Mouse (Mus musculus): Measurements from ENCODE around the gene Pofut2. TPM values are rescaled to one million over a fixed set of nuclear protein-coding genes. Genes with fewer than 3 reads are reported as not detected.

The Pofut2 gene
- total and polyA plus RNA-seq, 3 experiments = 20.3 to 24.5 TPM; not detected in 1

DNA sequence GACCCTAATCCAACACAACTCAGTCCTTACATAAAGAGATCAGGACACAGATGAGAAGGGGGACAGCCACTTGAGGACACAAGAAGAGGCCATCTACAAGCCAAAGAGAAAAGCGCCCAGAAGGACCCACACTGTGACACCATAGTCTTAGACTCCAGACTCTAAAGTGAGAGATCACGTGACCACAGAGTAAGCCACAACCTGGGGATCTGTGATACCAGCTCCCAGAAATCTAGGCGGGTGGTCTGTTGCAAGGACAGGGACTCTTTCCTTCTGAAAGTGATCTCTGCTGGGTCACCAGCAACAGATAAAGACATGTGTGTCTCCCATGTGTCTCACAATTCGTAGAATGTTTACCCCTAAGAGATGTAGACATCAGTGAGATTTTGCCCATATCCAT is 34.6 kb upstream of the Pofut2 start:
- Histone ChIP-seq H3K9ac (ENCODE audit: control insufficient read depth, low read depth, low read length, poor library complexity, severe bottlenecking) (no peak overlapping the region), H3K36me3 (ENCODE audit: control insufficient read depth in 1 of 2, insufficient read depth in 2 of 2, low read length in 2 of 2) (peaks cover 0 to 58% of the 10 kb centered on the region in 2 experiments; a peak in 2 of 4 replicates), H3K79me2 (ENCODE audit: control insufficient read depth, insufficient read depth, low read length, poor library complexity) (peaks cover 28% of the 10 kb centered on the region), H3K4me3 (ENCODE audit: control insufficient read depth in 1 of 2, insufficient read depth in 1 of 2, low read depth in 2 of 2, low read length in 2 of 2) (no peak overlapping the region), H3K9me3 (replicated peaks; ENCODE audit: insufficient read depth, low read length) (no peaks in the 10 kb centered on the region), H3K4me1 (ENCODE audit: control insufficient read depth in 1 of 2, insufficient read depth in 2 of 2, low read length in 2 of 2) (peaks cover 19 to 80% of the 10 kb centered on the region in 2 experiments), H3K27me3 (ENCODE audit: control insufficient read depth in 1 of 2, insufficient read depth in 2 of 2, low read length in 2 of 2) (no peaks in the 10 kb centered on the region), H3K27ac (ENCODE audit: control insufficient read depth, low read depth, low read length) (peak overlapping the region; percentile 92)
- DNase-seq (ENCODE audit: low read depth, low spot score) = peak; percentile 57
- TF ChIP-seq RCOR1 (IDR thresholded peaks at IDR 0.05; ENCODE audit: low read depth, low read length) (no peak), MAZ (IDR thresholded peaks at IDR 0.05; ENCODE audit: low read depth, low read length) (no peak), CTCF (IDR thresholded peaks at IDR 0.05 in 2 of 3, conservative IDR thresholded peaks at IDR 0.05 in 1 of 3; ENCODE audit: control insufficient read depth in 1 of 3, insufficient read depth in 1 of 3, low read depth in 2 of 3, low read length in 3 of 3, poor library complexity in 1 of 3, severe bottlenecking in 1 of 3) (no peak), ZNF384 (IDR thresholded peaks at IDR 0.05; ENCODE audit: low read depth, low read length) (no peak), MAFK (IDR thresholded peaks at IDR 0.05; ENCODE audit: borderline replicate concordance, low read depth, low read length) (no peak), MXI1 (IDR thresholded peaks at IDR 0.05; ENCODE audit: low read depth, low read length) (no peak), POLR2AphosphoS2 (IDR thresholded peaks at IDR 0.05; ENCODE audit: low read length) (no peak), TBP (IDR thresholded peaks at IDR 0.05; ENCODE audit: low read depth, low read length) (no peak), MYB (IDR thresholded peaks at IDR 0.05; ENCODE audit: low read depth, low read length) (no peak), USF1 (IDR thresholded peaks at IDR 0.05; ENCODE audit: low read depth, low read length) (peak; percentile 90), USF2 (IDR thresholded peaks at IDR 0.05; ENCODE audit: borderline replicate concordance in 1 of 2, insufficient read depth in 1 of 2, low read depth in 1 of 2, low read length in 2 of 2) (peak in 1 of 2 experiments; percentile 31; a peak in 1 of 4 replicates), NRF1 (IDR thresholded peaks at IDR 0.05; ENCODE audit: insufficient read depth, low read depth, low read length, poor library complexity, severe bottlenecking) (no peak), ZC3H11A (IDR thresholded peaks at IDR 0.05; ENCODE audit: low read depth, low read length) (no peak), ZMIZ1 (IDR thresholded peaks at IDR 0.05; ENCODE audit: low read depth, low read length) (no peak), ETS1 (IDR thresholded peaks at IDR 0.05; ENCODE audit: low read depth, low read length) (no peak), E2F4 (IDR thresholded peaks at IDR 0.05; ENCODE audit: borderline replicate concordance, low read depth, low read length) (no peak), TAL1 (IDR thresholded peaks at IDR 0.05; ENCODE audit: low read length) (peak; percentile 76), BHLHE40 (IDR thresholded peaks at IDR 0.05; ENCODE audit: borderline replicate concordance, low read depth, low read length) (peak; percentile 58; the same call in 1 of the 2 replicates)

DNA sequence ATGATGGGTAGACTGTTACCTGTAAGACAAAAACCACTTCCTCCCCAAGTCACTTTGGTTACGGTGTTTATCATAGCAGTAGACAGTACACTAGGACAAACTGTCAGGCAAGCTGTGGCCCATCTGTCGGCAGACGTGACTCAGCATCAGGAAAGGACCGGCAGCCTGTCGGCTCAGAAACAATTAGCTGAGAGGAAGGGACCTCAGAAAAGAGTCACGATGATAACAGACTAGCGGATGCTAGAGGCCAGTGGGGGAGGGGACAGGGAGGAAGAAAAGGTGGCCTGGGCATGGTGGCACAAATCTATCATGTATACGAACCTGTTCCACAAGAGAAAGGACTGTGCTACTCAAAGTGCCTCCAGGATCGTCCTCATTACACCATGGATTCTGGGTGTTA is 33.6 kb upstream of the Pofut2 start:
- Histone ChIP-seq H3K27me3 (ENCODE audit: control insufficient read depth in 1 of 2, insufficient read depth in 2 of 2, low read length in 2 of 2) (no peaks in the 10 kb centered on the region), H3K9ac (ENCODE audit: control insufficient read depth, low read depth, low read length, poor library complexity, severe bottlenecking) (peak overlapping the region; percentile 53), H3K36me3 (ENCODE audit: control insufficient read depth in 1 of 2, insufficient read depth in 2 of 2, low read length in 2 of 2) (peaks cover 0 to 61% of the 10 kb centered on the region in 2 experiments; a peak in 2 of 4 replicates), H3K4me1 (ENCODE audit: control insufficient read depth in 1 of 2, insufficient read depth in 2 of 2, low read length in 2 of 2) (peaks cover 28 to 80% of the 10 kb centered on the region in 2 experiments), H3K4me3 (ENCODE audit: control insufficient read depth in 1 of 2, insufficient read depth in 1 of 2, low read depth in 2 of 2, low read length in 2 of 2) (peak overlapping the region; percentile 12 to 45; a peak in 3 of 4 replicates), H3K27ac (ENCODE audit: control insufficient read depth, low read depth, low read length) (peak overlapping the region; percentile 92), H3K9me3 (replicated peaks; ENCODE audit: insufficient read depth, low read length) (no peaks in the 10 kb centered on the region), H3K79me2 (ENCODE audit: control insufficient read depth, insufficient read depth, low read length, poor library complexity) (peaks cover 27% of the 10 kb centered on the region)
- DNase-seq (ENCODE audit: low read depth, low spot score) = peak; percentile 94
- TF ChIP-seq BHLHE40 (IDR thresholded peaks at IDR 0.05; ENCODE audit: borderline replicate concordance, low read depth, low read length) (no peak), RCOR1 (IDR thresholded peaks at IDR 0.05; ENCODE audit: low read depth, low read length) (no peak), CHD2 (IDR thresholded peaks at IDR 0.05; ENCODE audit: low read length) (no peak), UBTF (IDR thresholded peaks at IDR 0.05; ENCODE audit: borderline replicate concordance, insufficient read depth, low read depth, low read length) (no peak), ZNF384 (IDR thresholded peaks at IDR 0.05; ENCODE audit: low read depth, low read length) (no peak), USF1 (IDR thresholded peaks at IDR 0.05; ENCODE audit: low read depth, low read length) (no peak), MEF2A (IDR thresholded peaks at IDR 0.05; ENCODE audit: extremely low read depth, insufficient replicate concordance, low read depth, low read length, poor library complexity, severe bottlenecking) (no peak), POLR2A (IDR thresholded peaks at IDR 0.05; ENCODE audit: control insufficient read depth in 1 of 2, insufficient read depth in 1 of 2, low read depth in 1 of 2, low read length in 2 of 2, poor library complexity in 1 of 2) (peak in 1 of 2 experiments; percentile 63; a peak in 1 of 4 replicates), HCFC1 (IDR thresholded peaks at IDR 0.05; ENCODE audit: low read depth, low read length) (no peak), POLR2AphosphoS5 (IDR thresholded peaks at IDR 0.05; ENCODE audit: borderline replicate concordance, low read depth, low read length) (no peak), MAZ (IDR thresholded peaks at IDR 0.05; ENCODE audit: low read depth, low read length) (no peak), GABPA (IDR thresholded peaks at IDR 0.05; ENCODE audit: low read depth, low read length) (peak; percentile 90), MAX (IDR thresholded peaks at IDR 0.05; ENCODE audit: low read length) (no peak), JUND (IDR thresholded peaks at IDR 0.05; ENCODE audit: low read depth, low read length) (no peak), USF2 (IDR thresholded peaks at IDR 0.05; ENCODE audit: borderline replicate concordance in 1 of 2, insufficient read depth in 1 of 2, low read depth in 1 of 2, low read length in 2 of 2) (no peak), MYB (IDR thresholded peaks at IDR 0.05; ENCODE audit: low read depth, low read length) (peak; percentile 78), GATA1 (IDR thresholded peaks at IDR 0.05; ENCODE audit: low read depth, low read length) (peak; percentile 73), NELFE (IDR thresholded peaks at IDR 0.05; ENCODE audit: low read depth, low read length) (no peak; the same call in 1 of the 2 replicates), TAL1 (IDR thresholded peaks at IDR 0.05; ENCODE audit: low read length) (peak; percentile 82), RAD21 (IDR thresholded peaks at IDR 0.05; ENCODE audit: low read depth, low read length) (no peak)
